Mouse (Mus musculus): Measurements from ENCODE around the gene Frem2. TPM values are rescaled to one million over a fixed set of nuclear protein-coding genes. Genes with fewer than 3 reads are reported as not detected.

The Frem2 gene
- polyA plus RNA-seq, 1 experiment from 2014 or later, result 5.5 TPM

DNA sequence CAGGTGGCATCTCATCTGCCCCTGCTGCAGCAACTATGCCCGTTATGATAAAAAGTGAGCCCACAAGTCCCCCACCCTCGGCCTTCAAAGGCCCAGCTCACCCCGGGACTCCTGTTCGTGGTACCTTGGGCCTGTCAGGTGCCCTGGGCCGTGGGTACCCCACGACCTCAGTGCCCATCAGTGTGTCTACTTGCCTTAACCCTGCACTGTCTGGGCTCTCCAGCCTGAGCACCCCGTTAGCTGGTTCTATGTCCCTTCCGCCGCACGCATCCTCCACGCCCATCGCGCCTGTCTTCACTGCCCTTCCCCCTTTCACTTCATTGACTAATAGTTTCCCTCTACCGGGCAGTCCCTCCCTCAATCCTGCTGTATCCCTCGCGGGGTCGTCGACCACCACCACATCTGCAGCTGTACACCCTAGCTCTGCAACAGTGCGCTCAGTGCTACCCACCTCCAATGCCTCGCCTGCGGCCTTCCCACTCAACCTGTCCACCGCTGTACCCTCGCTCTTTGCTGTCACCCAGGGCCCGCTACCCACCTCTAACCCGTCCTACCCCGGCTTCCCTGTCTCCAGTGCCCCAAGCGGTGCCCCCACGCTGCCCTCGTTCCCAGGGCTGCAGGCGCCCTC lies 178.6 kb downstream of the Frem2 start:
- WGBS, result 92% methylated on average over 30 of the region's 30 CpGs
- Histone ChIP-seq H3K4me2 (ENCODE audit: low read length) (no peak overlapping the region), H3K4me3 (ENCODE audit: control insufficient read depth in 1 of 2, insufficient read depth in 1 of 2, low read depth in 1 of 2, low read length in 2 of 2) (no peak overlapping the region), H3K27me3 (ENCODE audit: control insufficient read depth, insufficient read depth, low read length) (no peaks in the 10 kb centered on the region), H3K9ac (ENCODE audit: low read length) (no peak overlapping the region), H3K36me3 (ENCODE audit: control insufficient read depth, insufficient read depth, low read length) (peaks cover 86% of the 10 kb centered on the region), H3K9me3 (ENCODE audit: control insufficient read depth, low read length) (no peaks in the 10 kb centered on the region), H3K4me1 (ENCODE audit: control insufficient read depth in 2 of 2, insufficient read depth in 2 of 2, low read length in 2 of 2) (no peaks in the 10 kb centered on the region), H3K27ac (replicated peaks in 1 of 2; ENCODE audit: control insufficient read depth in 1 of 2, insufficient read depth in 1 of 2, low read depth in 2 of 2, low read length in 2 of 2) (no peak overlapping the region)
- ATAC-seq (ENCODE audit: insufficient number of reproducible peaks, insufficient read depth, low FRiP score, low read depth), result no peak

DNA sequence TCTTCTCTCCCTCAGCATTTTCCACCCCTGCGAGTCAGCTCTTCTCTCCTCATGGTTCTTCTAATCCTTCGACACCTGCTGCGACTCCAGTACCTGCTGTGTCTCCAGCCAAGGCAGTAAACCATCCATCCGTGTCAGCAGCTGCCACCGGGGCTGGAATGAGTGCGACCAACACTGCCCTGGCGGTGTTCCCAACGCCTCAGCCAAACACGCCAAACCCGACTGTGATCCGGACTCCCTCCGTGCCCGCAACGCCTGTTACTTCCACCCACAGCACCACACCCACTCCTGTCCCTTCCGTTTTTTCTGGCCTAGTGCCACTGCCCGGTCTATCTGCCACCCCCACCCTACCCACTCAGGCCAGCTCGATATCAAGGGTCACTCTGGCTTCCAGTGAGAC lies 179.7 kb downstream of the Frem2 start:
- no peak overlapping the region for H3K4me2 ChIP-seq (ENCODE audit: low read length)
- no peak for ATAC-seq (ENCODE audit: insufficient number of reproducible peaks, insufficient read depth, low FRiP score, low read depth)
- no peak overlapping the region for H3K27ac ChIP-seq (replicated peaks in 1 of 2; ENCODE audit: control insufficient read depth in 1 of 2, insufficient read depth in 1 of 2, low read depth in 2 of 2, low read length in 2 of 2)
- 86% methylated on average over 17 of the region's 17 CpGs for WGBS
- no peak overlapping the region for H3K9ac ChIP-seq (ENCODE audit: low read length)
- H3K36me3 ChIP-seq (ENCODE audit: control insufficient read depth, insufficient read depth, low read length), result peaks cover 96% of the 10 kb centered on the region
- H3K4me3 ChIP-seq (ENCODE audit: control insufficient read depth in 1 of 2, insufficient read depth in 1 of 2, low read depth in 1 of 2, low read length in 2 of 2), result no peak overlapping the region
- no peaks in the 10 kb centered on the region for H3K27me3 ChIP-seq (ENCODE audit: control insufficient read depth, insufficient read depth, low read length)
- H3K9me3 ChIP-seq (ENCODE audit: control insufficient read depth, low read length), result no peaks in the 10 kb centered on the region
- no peaks in the 10 kb centered on the region for H3K4me1 ChIP-seq (ENCODE audit: control insufficient read depth in 2 of 2, insufficient read depth in 2 of 2, low read length in 2 of 2)

DNA sequence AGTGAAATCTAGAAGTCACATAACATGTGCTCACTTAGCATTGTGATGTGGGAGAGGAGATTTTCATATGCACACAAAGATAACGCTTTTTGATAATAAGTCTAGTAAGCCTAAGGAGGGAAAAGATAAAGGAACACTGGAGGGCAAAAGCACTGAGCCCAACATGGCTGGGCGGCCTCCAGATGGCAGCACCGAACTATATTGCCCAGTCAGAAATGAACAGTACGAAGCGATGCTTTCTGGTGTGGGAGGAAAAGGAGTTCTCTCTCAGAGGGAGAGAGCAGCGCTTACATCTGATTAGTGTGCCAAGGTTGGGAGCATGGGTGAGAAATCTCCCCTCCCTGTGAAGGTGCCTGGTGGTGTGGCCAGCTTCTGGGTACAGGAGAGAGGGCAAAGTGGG lies 181.3 kb downstream of the Frem2 start:
- Histone ChIP-seq H3K27me3 (ENCODE audit: control insufficient read depth, insufficient read depth, low read length) (no peaks in the 10 kb centered on the region), H3K4me1 (ENCODE audit: control insufficient read depth in 2 of 2, insufficient read depth in 2 of 2, low read length in 2 of 2) (no peaks in the 10 kb centered on the region), H3K9me3 (ENCODE audit: control insufficient read depth, low read length) (no peaks in the 10 kb centered on the region), H3K4me3 (ENCODE audit: control insufficient read depth in 1 of 2, insufficient read depth in 1 of 2, low read depth in 1 of 2, low read length in 2 of 2) (no peak overlapping the region), H3K36me3 (ENCODE audit: control insufficient read depth, insufficient read depth, low read length) (peaks cover 98% of the 10 kb centered on the region), H3K4me2 (ENCODE audit: low read length) (no peak overlapping the region), H3K27ac (replicated peaks in 1 of 2; ENCODE audit: control insufficient read depth in 1 of 2, insufficient read depth in 1 of 2, low read depth in 2 of 2, low read length in 2 of 2) (no peak overlapping the region), H3K9ac (ENCODE audit: low read length) (no peak overlapping the region)
- ATAC-seq (ENCODE audit: insufficient number of reproducible peaks, insufficient read depth, low FRiP score, low read depth), result no peak
- 49% methylated on average over 6 of the region's 6 CpGs for WGBS

DNA sequence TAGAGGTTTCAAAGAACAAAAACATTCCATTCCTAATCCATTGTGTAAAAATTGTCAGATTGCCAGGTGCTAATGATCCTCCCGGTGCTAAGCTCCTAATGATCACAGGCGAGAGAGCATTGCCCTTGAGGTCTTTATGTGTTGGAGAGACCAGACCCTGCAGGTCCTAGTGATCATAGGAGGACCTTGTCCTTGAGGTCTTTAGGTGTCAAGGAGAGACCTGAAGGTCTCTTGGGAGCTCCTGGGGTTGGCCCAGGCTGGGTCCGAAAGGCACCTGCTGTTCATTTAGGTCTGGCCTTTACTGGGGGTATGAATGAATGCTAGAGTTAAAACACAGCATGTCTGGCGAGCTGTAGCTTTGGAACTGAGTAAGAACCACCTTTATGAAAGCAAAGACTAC lies 183.0 kb downstream of the Frem2 start:
- ATAC-seq (ENCODE audit: insufficient number of reproducible peaks, insufficient read depth, low FRiP score, low read depth), result no peak
- WGBS, result 66% methylated on average over 4 of the region's 4 CpGs
- Histone ChIP-seq H3K4me1 (ENCODE audit: control insufficient read depth in 2 of 2, insufficient read depth in 2 of 2, low read length in 2 of 2) (no peaks in the 10 kb centered on the region), H3K9me3 (ENCODE audit: control insufficient read depth, low read length) (no peaks in the 10 kb centered on the region), H3K27me3 (ENCODE audit: control insufficient read depth, insufficient read depth, low read length) (no peaks in the 10 kb centered on the region), H3K9ac (ENCODE audit: low read length) (no peak overlapping the region), H3K4me2 (ENCODE audit: low read length) (no peak overlapping the region), H3K36me3 (ENCODE audit: control insufficient read depth, insufficient read depth, low read length) (peaks cover 95% of the 10 kb centered on the region), H3K4me3 (ENCODE audit: control insufficient read depth in 1 of 2, insufficient read depth in 1 of 2, low read depth in 1 of 2, low read length in 2 of 2) (no peak overlapping the region), H3K27ac (replicated peaks in 1 of 2; ENCODE audit: control insufficient read depth in 1 of 2, insufficient read depth in 1 of 2, low read depth in 2 of 2, low read length in 2 of 2) (no peak overlapping the region)

DNA sequence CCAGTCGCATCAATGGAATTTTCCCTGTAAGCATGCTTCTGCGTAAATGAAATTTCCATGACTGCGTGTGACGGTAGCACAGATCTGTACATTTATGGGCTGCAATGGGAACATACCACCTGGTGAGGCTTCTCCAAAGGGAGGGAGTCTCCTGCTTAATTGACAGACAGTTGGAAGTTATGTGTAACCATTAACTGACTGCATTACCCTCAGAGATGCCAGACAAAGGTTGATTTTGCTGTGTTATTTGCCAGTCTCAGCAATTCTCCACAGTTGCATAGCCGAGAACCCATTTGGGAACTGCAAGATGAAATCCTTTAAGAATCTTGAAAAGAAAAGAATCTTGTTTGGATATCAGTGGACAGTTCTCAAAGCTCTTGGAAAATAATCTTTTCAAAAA lies 185.1 kb downstream of the Frem2 start:
- no peaks in the 10 kb centered on the region for H3K27me3 ChIP-seq (ENCODE audit: control insufficient read depth, insufficient read depth, low read length)
- peaks cover 79% of the 10 kb centered on the region for H3K36me3 ChIP-seq (ENCODE audit: control insufficient read depth, insufficient read depth, low read length)
- H3K4me1 ChIP-seq (ENCODE audit: control insufficient read depth in 2 of 2, insufficient read depth in 2 of 2, low read length in 2 of 2), result peaks cover 0 to 3% of the 10 kb centered on the region in 2 experiments; a peak in 1 of 4 replicates
- H3K27ac ChIP-seq (replicated peaks in 1 of 2; ENCODE audit: control insufficient read depth in 1 of 2, insufficient read depth in 1 of 2, low read depth in 2 of 2, low read length in 2 of 2), result no peak overlapping the region
- no peak overlapping the region for H3K4me2 ChIP-seq (ENCODE audit: low read length)
- no peak for ATAC-seq (ENCODE audit: insufficient number of reproducible peaks, insufficient read depth, low FRiP score, low read depth)
- H3K4me3 ChIP-seq (ENCODE audit: control insufficient read depth in 1 of 2, insufficient read depth in 1 of 2, low read depth in 1 of 2, low read length in 2 of 2), result no peak overlapping the region
- WGBS, result 94% methylated on average over 5 of the region's 5 CpGs
- H3K9ac ChIP-seq (ENCODE audit: low read length), result no peak overlapping the region
- no peaks in the 10 kb centered on the region for H3K9me3 ChIP-seq (ENCODE audit: control insufficient read depth, low read length)

DNA sequence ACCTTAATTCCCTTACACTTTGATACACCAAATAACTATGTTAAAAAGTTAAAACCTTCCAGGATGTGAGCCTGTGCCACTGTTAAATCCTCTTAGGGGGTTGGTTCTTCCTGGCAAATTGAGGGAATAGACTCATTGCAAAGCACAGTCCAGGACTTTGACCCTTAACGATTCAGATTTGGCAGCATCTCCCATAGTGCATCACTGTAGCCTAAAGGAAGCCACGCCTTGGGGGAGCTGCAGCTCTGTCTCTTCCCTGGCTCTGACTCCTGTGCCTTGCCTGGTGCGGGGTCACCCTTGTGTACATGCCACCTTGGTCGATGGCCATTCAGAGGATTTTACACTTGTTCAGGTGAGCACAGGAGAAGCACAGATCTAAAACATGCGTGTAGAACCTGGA lies 187.5 kb downstream of the Frem2 start:
- Histone ChIP-seq H3K4me3 (ENCODE audit: control insufficient read depth in 1 of 2, insufficient read depth in 1 of 2, low read depth in 1 of 2, low read length in 2 of 2) (no peak overlapping the region), H3K27ac (replicated peaks in 1 of 2; ENCODE audit: control insufficient read depth in 1 of 2, insufficient read depth in 1 of 2, low read depth in 2 of 2, low read length in 2 of 2) (no peak overlapping the region), H3K9me3 (ENCODE audit: control insufficient read depth, low read length) (no peaks in the 10 kb centered on the region), H3K4me1 (ENCODE audit: control insufficient read depth in 2 of 2, insufficient read depth in 2 of 2, low read length in 2 of 2) (peaks cover 2 to 22% of the 10 kb centered on the region in 2 experiments), H3K9ac (ENCODE audit: low read length) (no peak overlapping the region), H3K27me3 (ENCODE audit: control insufficient read depth, insufficient read depth, low read length) (no peaks in the 10 kb centered on the region), H3K4me2 (ENCODE audit: low read length) (no peak overlapping the region), H3K36me3 (ENCODE audit: control insufficient read depth, insufficient read depth, low read length) (peaks cover 57% of the 10 kb centered on the region)
- WGBS, result 95% methylated on average over 5 of the region's 5 CpGs
- ATAC-seq (ENCODE audit: insufficient number of reproducible peaks, insufficient read depth, low FRiP score, low read depth), result no peak

DNA sequence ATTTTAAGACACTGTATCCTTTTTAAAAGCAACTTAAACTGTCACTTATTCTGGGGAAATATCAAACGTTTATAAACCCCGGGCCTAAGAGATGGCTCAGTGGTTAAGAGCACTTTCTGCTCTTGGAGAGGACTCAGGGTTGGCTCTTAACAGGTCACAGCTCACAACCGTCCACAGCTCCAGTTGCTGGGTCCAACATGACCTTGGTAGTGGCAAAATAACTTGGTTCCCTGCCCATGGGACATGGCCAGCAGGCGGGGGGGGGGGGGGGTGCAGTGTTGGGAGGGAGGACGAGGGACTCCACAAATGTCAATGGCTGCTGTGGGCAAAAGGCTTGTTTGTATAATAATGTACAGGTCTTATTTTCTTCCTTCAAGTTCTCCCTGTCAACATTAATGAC lies 189.8 kb downstream of the Frem2 start:
- Histone ChIP-seq H3K27ac (replicated peaks in 1 of 2; ENCODE audit: control insufficient read depth in 1 of 2, insufficient read depth in 1 of 2, low read depth in 2 of 2, low read length in 2 of 2) (no peak overlapping the region), H3K4me2 (ENCODE audit: low read length) (no peak overlapping the region), H3K4me1 (ENCODE audit: control insufficient read depth in 2 of 2, insufficient read depth in 2 of 2, low read length in 2 of 2) (peaks cover 2 to 22% of the 10 kb centered on the region in 2 experiments), H3K36me3 (ENCODE audit: control insufficient read depth, insufficient read depth, low read length) (peaks cover 34% of the 10 kb centered on the region), H3K9ac (ENCODE audit: low read length) (no peak overlapping the region), H3K27me3 (ENCODE audit: control insufficient read depth, insufficient read depth, low read length) (no peaks in the 10 kb centered on the region), H3K9me3 (ENCODE audit: control insufficient read depth, low read length) (no peaks in the 10 kb centered on the region), H3K4me3 (ENCODE audit: control insufficient read depth in 1 of 2, insufficient read depth in 1 of 2, low read depth in 1 of 2, low read length in 2 of 2) (no peak overlapping the region)
- ATAC-seq (ENCODE audit: insufficient number of reproducible peaks, insufficient read depth, low FRiP score, low read depth), result no peak
- WGBS, result 65% methylated on average over 5 of the region's 5 CpGs

DNA sequence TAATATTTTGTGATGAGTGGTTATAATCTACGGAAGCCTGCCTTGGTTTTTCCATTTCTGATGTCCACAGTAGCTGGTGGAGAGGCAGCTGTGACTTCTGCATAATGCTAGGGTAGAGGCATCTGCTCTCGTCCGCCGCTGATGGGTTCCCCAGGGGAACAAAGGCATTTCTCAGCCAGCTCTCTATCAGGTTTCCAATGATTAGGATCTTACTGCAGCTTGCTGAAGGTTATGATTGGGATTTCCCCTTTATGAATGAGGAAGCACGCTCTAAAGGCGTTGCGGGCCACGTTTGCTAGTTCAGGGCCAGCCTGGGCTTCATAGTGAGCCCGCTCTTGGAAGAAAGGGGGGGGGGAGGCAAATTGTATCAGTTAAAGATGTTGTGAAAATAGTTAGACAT lies 190.7 kb downstream of the Frem2 start:
- no peaks in the 10 kb centered on the region for H3K27me3 ChIP-seq (ENCODE audit: control insufficient read depth, insufficient read depth, low read length)
- H3K4me2 ChIP-seq (ENCODE audit: low read length), result 0 out of 2 replicates have a peak overlapping the region, but pooled peaks have one; percentile 95
- no peaks in the 10 kb centered on the region for H3K9me3 ChIP-seq (ENCODE audit: control insufficient read depth, low read length)
- peaks cover 2 to 28% of the 10 kb centered on the region in 2 experiments for H3K4me1 ChIP-seq (ENCODE audit: control insufficient read depth in 2 of 2, insufficient read depth in 2 of 2, low read length in 2 of 2)
- no peak for ATAC-seq (ENCODE audit: insufficient number of reproducible peaks, insufficient read depth, low FRiP score, low read depth)
- H3K36me3 ChIP-seq (ENCODE audit: control insufficient read depth, insufficient read depth, low read length), result peaks cover 29% of the 10 kb centered on the region
- WGBS, result 69% methylated on average over 9 of the region's 9 CpGs
- H3K27ac ChIP-seq (replicated peaks in 1 of 2; ENCODE audit: control insufficient read depth in 1 of 2, insufficient read depth in 1 of 2, low read depth in 2 of 2, low read length in 2 of 2), result no peak overlapping the region
- H3K4me3 ChIP-seq (ENCODE audit: control insufficient read depth in 1 of 2, insufficient read depth in 1 of 2, low read depth in 1 of 2, low read length in 2 of 2), result no peak overlapping the region
- H3K9ac ChIP-seq (ENCODE audit: low read length), result no peak overlapping the region
